Mouse (Mus musculus): ENCODE measurements around the gene Pifo.

Gene Pifo

DNA sequence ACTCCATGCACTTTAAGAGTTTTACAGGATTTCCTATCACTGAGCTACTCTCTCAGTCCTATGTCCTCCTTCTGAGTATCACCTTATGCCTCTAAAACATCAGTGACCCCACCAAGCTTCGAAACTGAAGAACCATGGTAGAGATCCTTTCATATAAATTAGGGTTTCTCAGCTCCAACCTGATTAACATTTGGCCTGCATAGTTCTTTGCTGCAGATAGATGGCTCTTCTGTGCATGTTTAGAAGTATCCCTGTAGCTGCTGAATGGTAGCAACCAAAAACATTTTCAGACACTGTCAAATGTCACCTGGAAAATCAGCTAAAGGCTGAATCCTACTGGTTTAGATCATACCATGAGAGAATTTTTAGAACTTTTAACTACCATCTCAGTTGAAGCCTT lies 57.2 kb downstream of the Pifo start:
- no peak for DNase-seq (ENCODE audit: extremely low spot score)

DNA sequence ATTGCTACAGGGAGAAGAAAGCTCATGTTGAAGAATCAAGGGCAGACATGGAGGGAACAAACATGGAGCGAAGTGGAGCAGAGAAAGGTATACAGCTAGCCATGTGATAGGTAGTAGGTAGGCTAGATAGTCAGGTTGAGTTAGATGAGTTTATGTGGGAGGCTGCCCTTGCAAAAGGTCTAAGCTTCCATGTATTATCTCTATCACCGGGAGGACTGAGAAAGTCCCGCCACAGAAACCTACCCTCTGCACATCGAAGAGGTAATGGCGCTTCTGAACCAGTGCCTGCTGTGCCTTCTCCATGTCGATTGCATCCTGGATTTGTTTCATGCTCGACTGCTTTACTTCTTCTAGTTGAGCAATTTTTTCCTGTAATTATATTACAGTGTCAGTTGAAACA lies 63.1 kb downstream of the Pifo start:
- DNase-seq (ENCODE audit: extremely low spot score) = no peak

All from embryo, embryonic 9.5 days (tissue).